Mouse (Mus musculus) heart, embryonic 14.5 days (tissue): ENCODE measurements around the gene Rptor. TPM values are rescaled to one million over a fixed set of nuclear protein-coding genes. Genes with fewer than 3 reads are reported as not detected.

Experiments used
- ATAC-seq: fragments of 200-750 bp; cut with Nextera tagmentation; 2 replicates; pipeline ENCODE4 v1.8.0; 2017; ENCODE audit warnings: low read depth, moderate TSS enrichment; ENCODE audit not compliant: insufficient number of reproducible peaks, insufficient read depth, low FRiP score
- H3K27ac ChIP-seq, 2 experiments: fragments of 200-500 bp in 1 of 2; fragments of 300-500 bp in 1 of 2; sonication (generic) in 1 of 2; replicated peaks in 1 of 2; 2 replicates each; pipeline ENCODE4 v1.5.1; 2012 to 2014; ENCODE audit warnings: low read depth in 2 of 2, low read length in 2 of 2, control low read depth in 1 of 2, mild to moderate bottlenecking in 1 of 2, mixed read lengths in 1 of 2; ENCODE audit not compliant: control insufficient read depth in 1 of 2, insufficient read depth in 1 of 2
- H3K27me3 ChIP-seq: fragments of 300-500 bp; sonication (generic); 2 replicates; pipeline ENCODE4 v1.6.1; 2014; ENCODE audit warnings: mild to moderate bottlenecking, low read length, control low read depth; ENCODE audit not compliant: control insufficient read depth, insufficient read depth
- H3K36me3 ChIP-seq: fragments of 300-500 bp; sonication (generic); 2 replicates; pipeline ENCODE4 v1.6.1; 2014; ENCODE audit warnings: mild to moderate bottlenecking, control low read depth, low read length, mixed read lengths; ENCODE audit not compliant: control insufficient read depth, insufficient read depth
- H3K4me1 ChIP-seq, 2 experiments: fragments of 200-500 bp in 1 of 2; fragments of 300-500 bp in 1 of 2; sonication (generic) in 1 of 2; 2 replicates each; pipeline ENCODE4 v1.6.1; 2012 to 2014; ENCODE audit warnings: low read length in 2 of 2, control low read depth in 1 of 2, mixed read lengths in 1 of 2; ENCODE audit not compliant: control insufficient read depth in 2 of 2, insufficient read depth in 2 of 2
- H3K4me2 ChIP-seq: fragments of 300-500 bp; sonication (generic); 2 replicates; pipeline ENCODE4 v1.6.1; 2014; ENCODE audit warnings: mild to moderate bottlenecking, low read length
- H3K4me3 ChIP-seq, 2 experiments: fragments of 200-500 bp in 1 of 2; fragments of 300-500 bp in 1 of 2; sonication (generic) in 1 of 2; 2 replicates each; pipeline ENCODE4 v1.5.1; 2012 to 2014; ENCODE audit warnings: low read length in 2 of 2, mild to moderate bottlenecking in 2 of 2, control low read depth in 1 of 2, low read depth in 1 of 2, moderate library complexity in 1 of 2; ENCODE audit not compliant: control insufficient read depth in 1 of 2, insufficient read depth in 1 of 2
- H3K9ac ChIP-seq: fragments of 300-500 bp; sonication (generic); 2 replicates; pipeline ENCODE4 v1.6.1; 2014; ENCODE audit warnings: mild to moderate bottlenecking, low read length
- H3K9me3 ChIP-seq: fragments of 300-500 bp; sonication (generic); 2 replicates; pipeline ENCODE4 v1.6.1; 2016; ENCODE audit warnings: low read length, control low read depth; ENCODE audit not compliant: control insufficient read depth
- WGBS: fragments of 180-500 bp; shearing (Covaris S2); extraction: QIAGEN DNeasy Blood & Tissue Kit; methylation state at CpG from one replicate; pipeline ENCODE4 v1.1.7; 2014; 5-methylcytosine and 5-hydroxymethylcytosine counted together
- polyA plus RNA-seq: library from polyadenylated mRNA; unstranded; fragments of >200 nt; fragmentation: Nextera tagmentation; extraction: Ambion mirVana; gene quantifications from 2 replicates; pipeline ENCODE4 v1.2.1, GENCODE M21; 2014

Rptor gene
- polyA plus RNA-seq, 1 experiment from 2014 or later = 11.2 TPM

DNA sequence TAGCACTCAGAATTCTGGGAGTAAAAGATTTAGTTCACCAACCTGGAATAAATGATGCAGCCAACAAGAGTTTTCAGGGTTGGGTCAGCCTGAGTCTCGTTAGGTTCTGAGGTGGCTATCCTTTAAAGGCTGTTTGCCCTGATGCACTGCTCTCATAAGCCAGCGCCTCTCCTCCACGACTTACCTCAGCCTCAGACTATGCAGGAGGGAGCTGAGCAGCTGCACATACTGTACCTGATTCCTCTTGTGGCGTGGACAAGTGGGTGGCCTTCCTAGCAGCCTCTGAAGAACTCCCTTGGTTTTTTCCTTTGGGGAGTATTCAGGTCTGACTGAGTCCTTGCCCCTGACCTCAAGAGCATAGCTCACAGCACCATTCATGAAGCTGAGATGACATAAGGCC, 209.4 kb downstream of the Rptor start:
- no peaks in the 10 kb centered on the region for H3K9me3 ChIP-seq

DNA sequence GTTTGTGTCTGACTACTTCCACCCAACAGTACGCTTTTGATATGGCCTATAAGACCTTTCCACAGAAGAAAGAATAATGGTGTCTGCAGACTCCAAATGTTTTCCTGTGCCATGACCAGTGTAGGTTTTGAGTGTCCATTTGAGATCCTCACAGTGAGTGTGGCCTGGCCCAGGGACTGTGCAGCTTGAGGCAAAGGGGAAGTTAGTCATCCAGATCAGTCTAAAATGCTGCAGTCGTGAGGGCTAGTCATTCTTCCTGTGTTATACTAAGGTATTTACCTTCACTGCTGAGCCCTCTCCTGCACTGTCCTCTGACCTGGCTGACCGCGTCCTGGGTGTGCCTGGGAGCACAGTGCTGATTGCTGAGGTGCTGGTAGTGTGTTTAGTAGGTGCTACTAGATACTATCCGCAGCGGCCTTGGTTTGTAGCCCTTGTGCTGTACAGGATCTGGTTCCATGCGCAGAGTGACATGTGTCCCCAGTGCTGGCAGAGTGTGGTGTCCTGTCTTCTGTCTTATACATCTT, 211.4 kb downstream of the Rptor start:
- Histone ChIP-seq H3K4me1 (peaks cover 14 to 22% of the 10 kb centered on the region in 2 experiments), H3K36me3 (peaks cover 29% of the 10 kb centered on the region), H3K9ac (no peak overlapping the region), H3K9me3 (no peaks in the 10 kb centered on the region), H3K27ac (no peak overlapping the region), H3K4me2 (no peak overlapping the region), H3K4me3 (no peak overlapping the region), H3K27me3 (no peaks in the 10 kb centered on the region)
- 82% methylated on average over 7 of the region's 7 CpGs for WGBS
- ATAC-seq = no peak

More for the DNA sequence above, 209.4 kb downstream of the Rptor start:
- H3K27ac ChIP-seq = no peak overlapping the region
- H3K36me3 ChIP-seq = peaks cover 19% of the 10 kb centered on the region
- no peak for ATAC-seq
- no peak overlapping the region for H3K9ac ChIP-seq
- H3K4me3 ChIP-seq = no peak overlapping the region
- no peak overlapping the region for H3K4me2 ChIP-seq
- peaks cover 7 to 9% of the 10 kb centered on the region in 2 experiments for H3K4me1 ChIP-seq
- H3K27me3 ChIP-seq = no peaks in the 10 kb centered on the region
- WGBS = 98% methylated on average over 4 of the region's 4 CpGs

DNA sequence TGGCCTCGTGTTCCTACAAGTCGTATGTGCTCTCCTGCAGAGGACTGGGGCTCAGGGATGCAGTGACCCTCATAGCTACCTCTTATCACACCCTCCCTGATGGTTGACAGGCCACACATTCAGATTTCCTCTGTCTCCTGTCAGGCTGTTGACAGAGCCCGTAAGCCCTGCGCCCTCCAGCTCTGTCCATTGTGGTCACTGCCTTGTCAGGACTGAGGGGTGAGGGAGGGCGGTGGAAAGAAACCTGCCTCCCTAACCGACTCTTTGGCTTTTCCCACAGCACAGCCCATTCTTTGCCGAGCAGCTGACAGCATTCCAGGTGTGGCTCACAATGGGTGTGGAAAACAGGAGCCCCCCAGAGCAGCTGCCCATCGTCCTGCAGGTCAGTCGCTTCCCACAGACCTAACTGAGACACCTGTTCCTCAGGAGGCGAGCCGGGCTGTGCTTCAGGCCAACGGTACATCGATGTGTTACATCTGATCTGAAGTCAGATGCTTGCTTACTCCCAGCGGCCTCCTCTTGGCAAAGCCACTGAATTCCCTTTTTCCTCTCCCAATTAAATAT, 214.2 kb downstream of the Rptor start:
- H3K9ac ChIP-seq = no peak overlapping the region
- peak overlapping the region; percentile 26 to 27; a peak in 3 of 4 replicates for H3K27ac ChIP-seq
- peaks cover 37% of the 10 kb centered on the region for H3K36me3 ChIP-seq
- no peak overlapping the region for H3K4me3 ChIP-seq
- H3K9me3 ChIP-seq = no peaks in the 10 kb centered on the region
- no peaks in the 10 kb centered on the region for H3K27me3 ChIP-seq
- WGBS = 25% methylated on average over 14 of the region's 14 CpGs
- peaks cover 14 to 22% of the 10 kb centered on the region in 2 experiments for H3K4me1 ChIP-seq
- ATAC-seq = no peak
- no peak overlapping the region for H3K4me2 ChIP-seq

DNA sequence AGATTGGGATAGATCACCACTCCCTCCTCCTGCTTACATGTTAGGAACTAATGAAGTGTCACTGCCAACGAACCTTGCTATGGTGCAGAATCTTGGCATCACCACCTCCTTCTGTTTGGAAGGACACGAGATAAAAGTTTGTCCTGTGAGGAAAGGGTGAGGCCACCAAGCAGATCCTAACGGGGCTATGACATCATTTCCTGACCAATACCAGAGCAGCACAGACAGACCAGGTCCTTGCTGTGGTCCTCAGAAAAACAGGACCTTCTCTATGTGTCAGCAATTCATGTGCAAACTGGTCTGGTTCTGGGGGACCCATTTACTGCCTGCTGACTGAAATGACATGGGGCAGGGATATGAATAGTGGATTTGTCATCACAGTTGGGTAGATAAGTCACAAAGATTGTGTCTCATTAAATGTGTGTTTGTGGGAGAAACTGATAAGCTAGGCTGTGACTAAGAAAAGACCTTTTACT, 214.7 kb downstream of the Rptor start:
- H3K27ac ChIP-seq = peak overlapping the region in 1 of 2 experiments; percentile 27; a peak in 2 of 4 replicates
- 13% methylated on average over 3 of the region's 3 CpGs for WGBS
- peak; percentile 45 for ATAC-seq
- H3K4me1 ChIP-seq = peaks cover 14 to 22% of the 10 kb centered on the region in 2 experiments
- H3K36me3 ChIP-seq = peaks cover 34% of the 10 kb centered on the region
- H3K27me3 ChIP-seq = no peaks in the 10 kb centered on the region
- no peak overlapping the region for H3K9ac ChIP-seq
- H3K4me3 ChIP-seq = no peak overlapping the region
- H3K4me2 ChIP-seq = no peak overlapping the region
- H3K9me3 ChIP-seq = no peaks in the 10 kb centered on the region

DNA sequence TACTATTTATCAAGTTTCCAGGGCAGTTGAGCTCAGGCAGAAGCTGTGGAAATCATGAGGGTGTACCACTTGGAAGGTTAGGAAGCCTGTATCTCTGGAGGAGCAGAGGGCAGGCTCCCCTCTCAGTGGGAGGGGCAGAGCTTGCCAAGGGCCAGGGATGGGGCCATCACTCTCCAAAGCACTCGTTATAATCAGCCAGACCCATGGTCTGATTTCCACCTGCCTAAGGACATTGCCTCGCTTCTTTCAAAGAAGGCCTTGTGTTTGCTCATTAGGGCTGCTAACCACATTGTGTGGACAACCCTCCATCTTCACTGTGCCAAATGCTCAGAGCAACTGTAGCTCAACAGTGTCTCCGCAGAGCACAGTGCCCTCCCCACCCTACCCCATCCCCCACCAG, 215.2 kb downstream of the Rptor start:
- Histone ChIP-seq H3K27ac (no peak overlapping the region; a peak in 1 of 4 replicates), H3K9me3 (no peaks in the 10 kb centered on the region), H3K9ac (no peak overlapping the region), H3K36me3 (peaks cover 34% of the 10 kb centered on the region), H3K4me2 (no peak overlapping the region), H3K4me3 (no peak overlapping the region), H3K4me1 (peaks cover 14 to 22% of the 10 kb centered on the region in 2 experiments), H3K27me3 (no peaks in the 10 kb centered on the region)
- ATAC-seq = no peak
- WGBS = 46% methylated on average over 3 of the region's 3 CpGs

DNA sequence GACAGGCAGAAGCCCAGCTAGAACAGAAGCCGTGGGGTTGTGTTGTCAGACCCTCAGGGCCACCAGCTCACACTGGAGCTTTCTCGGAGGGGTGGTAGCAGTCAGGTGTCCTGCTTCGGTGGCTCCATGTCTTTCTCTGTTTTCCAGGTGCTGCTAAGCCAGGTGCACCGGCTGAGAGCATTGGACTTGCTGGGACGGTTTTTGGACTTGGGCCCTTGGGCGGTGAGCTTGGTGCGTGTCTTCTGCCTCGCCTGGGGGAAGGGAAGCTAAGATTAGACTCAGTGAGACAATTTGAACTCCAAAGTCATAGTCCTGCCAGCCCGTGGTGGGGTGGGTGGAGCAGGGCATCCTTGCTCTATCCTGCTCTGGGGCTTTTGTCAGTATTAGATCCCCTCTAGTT, 218.8 kb downstream of the Rptor start:
- peaks cover 48% of the 10 kb centered on the region for H3K36me3 ChIP-seq
- no peak for ATAC-seq
- no peaks in the 10 kb centered on the region for H3K27me3 ChIP-seq
- H3K4me3 ChIP-seq = no peak overlapping the region
- 79% methylated on average over 9 of the region's 9 CpGs for WGBS
- no peak overlapping the region for H3K9ac ChIP-seq
- H3K27ac ChIP-seq = no peak overlapping the region
- H3K4me1 ChIP-seq = peaks cover 13 to 18% of the 10 kb centered on the region in 2 experiments
- H3K4me2 ChIP-seq = no peak overlapping the region
- no peaks in the 10 kb centered on the region for H3K9me3 ChIP-seq

DNA sequence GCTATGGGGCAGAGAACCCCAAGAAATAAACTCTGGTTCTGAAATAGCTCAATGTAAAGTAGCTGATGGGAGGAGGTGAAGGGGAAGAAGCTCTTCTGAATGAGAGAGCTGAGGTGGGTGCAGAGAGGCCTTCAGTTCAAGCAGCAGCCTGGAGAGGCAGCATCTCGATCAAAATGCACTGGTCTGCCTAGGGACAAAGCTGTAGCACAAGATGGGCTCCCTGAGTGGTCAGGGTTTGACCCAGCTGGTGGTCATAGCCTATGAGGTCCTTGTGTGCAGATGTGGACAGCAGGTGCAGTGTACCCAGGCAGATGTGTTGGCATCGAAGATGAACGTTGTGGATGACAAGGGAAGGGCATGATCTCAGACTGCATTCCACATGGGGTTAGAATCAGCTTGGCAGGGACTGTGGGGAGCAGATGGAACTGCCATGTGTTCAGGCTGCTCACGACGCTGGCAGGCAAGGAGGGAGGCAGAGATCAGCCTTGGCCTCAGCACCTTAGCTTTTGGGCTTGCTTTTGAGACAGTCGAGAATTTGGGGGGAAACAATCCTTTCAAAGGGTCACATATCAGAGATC, 221.5 kb downstream of the Rptor start:
- 81% methylated on average over 6 of the region's 6 CpGs for WGBS
- Histone ChIP-seq H3K4me2 (no peak overlapping the region), H3K9ac (no peak overlapping the region), H3K4me1 (no peaks in the 10 kb centered on the region), H3K36me3 (peaks cover 63% of the 10 kb centered on the region), H3K9me3 (no peaks in the 10 kb centered on the region), H3K27ac (no peak overlapping the region), H3K4me3 (no peak overlapping the region), H3K27me3 (no peaks in the 10 kb centered on the region)
- ATAC-seq = no peak
